Mouse (Mus musculus): ENCODE data around the gene Impg1.
"Not testable (repeated sequence)": the region's sequence is repeated elsewhere in the genome, so short reads cannot be mapped to it uniquely, and the experiment has no call there.

Gene Impg1

DNA sequence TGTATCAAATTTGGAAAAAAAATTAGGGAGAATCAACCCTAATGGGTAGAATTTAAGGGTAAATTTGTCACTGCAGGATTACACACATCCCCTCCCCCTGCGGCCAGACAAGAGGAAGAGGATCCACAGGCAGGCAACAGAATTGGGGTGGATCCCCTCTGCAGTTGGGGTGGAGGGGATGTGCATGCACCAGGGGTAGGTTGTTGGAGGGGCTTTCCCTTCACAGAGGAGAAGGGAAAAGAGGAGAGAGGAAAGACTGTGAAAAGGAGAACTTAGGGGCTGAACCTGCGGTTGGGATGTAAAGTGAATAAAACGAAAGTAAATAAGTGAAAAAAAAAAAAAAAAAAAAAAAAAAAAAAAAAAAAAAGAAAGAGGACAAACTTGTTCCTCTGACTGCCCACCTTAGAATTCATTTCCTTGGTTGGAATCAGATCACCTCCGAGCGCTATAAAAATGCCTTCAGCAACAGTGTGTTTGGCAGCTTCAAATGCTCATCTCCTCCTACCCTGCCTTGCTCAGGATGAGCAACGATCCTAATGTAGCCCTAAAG lies 120.8 kb downstream of the Impg1 start:
- DNase-seq (ENCODE audit: low spot score): no peak

DNA sequence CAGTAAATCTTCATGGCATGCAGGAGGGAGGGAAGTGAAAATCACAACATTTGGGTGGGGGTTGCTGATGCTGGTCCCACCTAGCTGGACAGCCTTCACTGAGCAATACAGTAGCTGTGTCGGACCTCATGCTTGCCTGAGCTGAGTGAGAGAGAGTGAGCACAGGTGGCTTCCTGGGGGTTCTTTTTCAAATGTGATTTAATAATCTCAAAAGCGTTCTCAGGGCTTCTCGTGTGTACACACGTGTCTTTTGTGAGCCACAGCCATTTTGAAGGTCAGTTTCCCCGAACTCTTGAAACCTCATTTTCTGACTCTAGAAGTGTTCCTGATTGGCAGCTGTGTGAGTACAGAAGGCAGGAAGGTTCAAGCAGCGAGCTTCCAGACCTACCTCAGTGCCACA lies 122.8 kb downstream of the Impg1 start:
- DNase-seq (ENCODE audit: low spot score): no peak

DNA sequence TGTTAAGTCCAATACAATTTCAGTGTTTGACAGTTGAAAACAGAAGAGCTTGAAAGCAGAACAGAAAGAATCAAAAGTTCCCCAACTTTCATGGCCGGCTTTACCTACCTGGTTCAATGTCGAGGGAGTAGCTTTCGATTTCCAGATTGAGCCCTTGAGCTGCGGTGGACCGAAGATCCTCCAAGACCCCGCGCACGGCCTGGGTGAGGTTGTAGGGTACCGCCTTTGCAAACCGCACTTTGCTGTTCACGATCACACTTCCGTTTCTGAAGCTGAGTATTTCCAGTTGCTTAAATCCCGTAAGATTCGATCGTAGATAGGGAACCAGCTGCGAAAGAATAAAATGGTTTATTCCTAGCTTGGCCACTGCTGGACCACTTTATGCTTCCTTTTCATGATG lies 123.5 kb downstream of the Impg1 start:
- no peak for DNase-seq (ENCODE audit: low spot score)

DNA sequence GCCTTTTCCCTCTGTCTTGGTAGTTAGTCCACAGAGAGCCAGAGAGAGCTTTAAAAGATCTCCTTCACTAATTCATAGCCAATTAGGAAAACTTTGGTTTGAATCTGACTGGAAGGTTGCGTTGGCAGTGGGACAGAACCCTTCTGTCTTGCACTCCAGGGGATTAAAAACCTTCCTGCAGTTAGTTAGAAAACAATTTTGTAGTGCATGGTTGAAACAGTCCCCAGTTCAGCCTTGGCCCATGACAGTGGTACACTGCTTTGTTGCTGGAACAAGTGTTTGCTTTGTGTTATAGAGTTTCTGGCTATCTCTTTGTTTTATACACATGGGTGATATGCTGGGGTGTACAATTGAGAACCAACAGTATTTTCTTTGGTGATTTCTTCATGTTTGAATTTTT lies 124.4 kb downstream of the Impg1 start:
- no peak for DNase-seq (ENCODE audit: low spot score)

DNA sequence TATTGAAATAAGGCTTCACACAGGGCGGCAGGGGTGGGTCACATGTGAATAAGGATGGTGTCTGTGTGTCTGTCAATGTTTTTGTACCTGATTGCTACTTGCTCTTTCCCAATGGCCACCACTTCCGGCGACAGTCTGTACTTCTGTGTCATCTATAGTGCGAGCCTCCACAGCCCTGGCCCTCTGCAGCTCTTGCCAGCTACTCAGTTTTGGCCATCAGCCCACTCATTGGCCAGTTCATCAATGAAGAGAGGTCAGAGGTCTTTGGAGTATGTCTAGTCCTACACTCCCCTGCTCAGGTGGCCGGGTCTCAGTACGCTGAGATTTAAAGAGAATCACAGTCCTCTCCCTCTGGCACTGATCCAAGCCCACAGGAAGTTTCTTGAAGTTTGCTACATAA lies 127.3 kb downstream of the Impg1 start:
- no peak for DNase-seq (ENCODE audit: low spot score)

DNA sequence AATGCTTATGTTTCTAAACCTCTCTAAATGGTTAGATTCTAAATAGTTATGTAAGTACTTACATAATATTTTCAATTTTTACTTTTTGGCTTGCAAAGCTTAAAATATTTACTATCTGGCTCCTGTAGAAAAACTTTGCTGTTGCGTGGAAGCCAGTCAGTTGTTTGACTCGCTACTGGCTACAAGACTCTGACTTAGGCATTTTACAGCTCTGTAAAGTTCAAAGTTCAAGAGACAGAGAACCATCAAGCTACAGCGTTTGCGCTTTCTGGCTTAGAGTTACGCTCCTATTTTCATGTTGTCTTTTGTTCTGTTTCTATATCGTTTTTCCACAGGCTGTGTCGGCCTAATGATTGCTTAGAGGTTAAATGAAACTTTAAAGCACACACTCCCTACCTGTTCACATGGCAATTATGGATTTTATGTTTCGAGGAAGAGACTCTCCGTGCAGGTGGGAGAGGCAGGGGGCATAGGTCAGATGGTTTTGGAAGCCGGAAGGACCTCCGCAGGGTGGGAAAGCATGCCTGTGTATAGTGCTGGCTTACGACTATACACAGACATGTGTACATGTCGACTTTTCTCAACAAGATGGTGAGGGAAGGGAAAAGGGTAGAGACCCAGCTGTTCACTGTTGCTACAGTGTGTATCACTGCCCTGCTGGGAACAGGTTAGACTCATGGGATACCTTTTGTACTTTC lies 129.5 kb downstream of the Impg1 start:
- no peak for DNase-seq (ENCODE audit: low spot score)

DNA sequence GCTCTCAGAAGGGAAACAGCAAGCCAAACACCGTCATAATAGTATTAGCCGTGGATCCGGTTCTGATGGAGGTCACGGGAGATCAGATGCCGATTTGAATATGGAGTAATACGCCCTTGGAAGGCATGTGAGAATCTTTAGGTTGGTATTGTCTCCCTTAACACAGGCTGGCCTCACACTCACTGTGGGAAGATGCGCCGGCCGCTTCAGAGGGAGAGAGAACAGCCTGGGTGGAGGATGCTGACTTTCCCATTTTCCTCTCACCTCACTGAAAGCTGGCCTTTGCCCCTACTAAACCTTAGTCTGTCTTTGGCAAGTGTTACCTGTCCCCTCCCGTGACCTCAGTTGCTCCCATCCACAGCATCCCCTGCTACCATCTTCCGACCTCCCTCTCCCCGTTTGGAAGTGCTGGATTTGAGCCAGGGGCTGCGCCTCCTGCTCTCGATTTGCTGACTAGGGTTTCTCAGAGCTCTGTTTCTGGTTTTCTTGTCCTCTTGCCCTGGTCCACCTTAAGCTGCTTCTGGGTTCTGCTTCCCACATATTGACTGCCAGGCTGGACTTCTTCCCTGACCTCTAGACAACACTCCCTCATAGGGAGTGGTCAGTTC lies 131.2 kb downstream of the Impg1 start:
- DNase-seq (ENCODE audit: low spot score): no peak

DNA sequence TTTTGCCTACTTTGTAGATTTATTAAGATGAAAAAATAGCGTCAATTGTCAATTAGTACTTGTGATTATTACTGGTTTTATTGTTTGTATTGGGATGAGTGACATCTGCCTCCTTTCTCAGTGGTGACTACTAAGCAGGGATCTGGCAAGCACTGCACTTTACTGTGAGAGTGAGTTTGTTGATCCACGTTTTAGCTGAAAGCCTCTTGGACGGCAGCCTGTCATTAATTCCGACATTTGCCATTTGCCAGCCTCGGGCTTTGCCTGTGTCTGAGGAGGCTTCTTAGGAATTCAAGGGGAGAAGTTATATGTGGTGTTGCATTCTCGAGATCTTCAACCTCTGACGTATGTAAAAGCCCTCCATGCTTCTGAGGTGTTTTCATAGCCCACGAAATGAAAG lies 131.8 kb downstream of the Impg1 start:
- no peak for DNase-seq (ENCODE audit: low spot score)

DNA sequence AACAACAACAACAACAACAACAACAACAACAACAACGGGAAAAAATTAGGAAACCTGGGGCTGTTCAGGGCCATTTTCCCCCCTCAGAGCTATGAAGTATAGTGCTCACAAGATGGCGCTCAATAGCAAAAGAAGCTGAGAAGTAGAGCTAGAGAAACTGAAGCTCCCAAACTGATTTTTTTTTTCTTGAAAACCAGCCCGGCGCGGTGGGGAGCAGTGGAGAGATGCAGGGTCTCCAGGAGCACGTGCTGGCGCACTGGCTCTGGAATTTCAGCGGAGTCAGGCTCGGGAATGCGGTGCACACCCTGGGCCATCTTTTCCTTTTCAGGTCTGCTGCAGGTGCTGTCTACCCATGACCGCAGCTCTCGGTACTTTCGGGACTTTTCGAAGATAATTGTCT lies 133.1 kb downstream of the Impg1 start:
- no peak for DNase-seq (ENCODE audit: low spot score)

DNA sequence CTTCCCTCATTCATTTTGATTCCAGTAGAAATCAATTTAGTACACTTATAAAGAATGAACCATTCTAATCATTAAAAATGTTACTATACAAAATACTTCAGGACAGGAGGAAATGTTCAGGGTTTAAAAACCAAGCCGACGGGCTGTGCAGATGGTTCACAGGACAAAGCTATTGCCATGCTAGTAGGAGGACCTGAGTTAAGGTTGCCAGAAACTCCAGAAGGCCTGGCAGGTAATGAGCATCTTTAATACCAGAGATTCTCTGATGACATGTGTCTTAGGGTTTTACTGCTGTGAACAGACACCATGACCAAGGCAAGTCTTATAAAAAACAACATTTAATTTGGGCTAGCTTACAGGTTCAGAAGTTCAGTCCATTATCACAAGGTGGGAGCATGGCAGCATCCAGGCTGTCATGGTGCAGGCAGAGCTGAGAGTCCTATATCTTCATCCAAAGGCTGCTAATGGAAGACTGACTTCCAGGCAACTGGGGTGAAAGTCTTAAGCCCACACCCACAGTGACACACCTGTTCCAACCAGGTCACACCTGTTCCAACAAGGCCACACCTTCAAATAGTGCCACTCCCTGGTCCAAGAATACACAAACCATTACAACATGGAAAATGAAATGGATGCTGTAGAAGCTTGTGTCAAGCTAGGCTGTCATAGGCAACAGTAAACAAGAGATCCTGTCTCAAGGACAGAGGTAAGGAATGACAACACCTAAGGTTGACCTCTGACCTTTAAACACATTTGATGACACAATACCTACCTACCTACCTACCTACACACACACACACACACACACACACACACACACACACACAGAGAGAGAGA lies 144.0 kb downstream of the Impg1 start:
- not testable (repeated sequence) for DNase-seq (ENCODE audit: low spot score)

DNA sequence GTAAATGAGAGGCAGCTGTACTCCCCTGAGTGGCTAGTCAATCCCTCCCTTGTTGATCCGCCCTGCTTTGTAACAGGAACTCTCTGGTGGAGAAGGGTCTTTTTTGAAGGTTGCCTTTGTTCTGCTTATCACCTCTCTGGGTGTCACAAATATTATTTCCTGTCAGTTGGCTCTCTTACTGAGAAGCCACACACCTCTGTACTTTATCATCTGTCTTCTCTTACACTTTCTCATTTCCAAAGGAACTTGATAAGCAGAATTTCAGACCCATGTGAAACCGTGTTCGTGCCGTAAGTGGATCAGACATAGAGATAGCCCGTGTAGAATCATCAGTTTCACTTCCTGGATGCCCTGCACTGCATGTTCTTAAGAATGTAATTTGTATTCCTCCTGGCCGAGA lies 147.3 kb downstream of the Impg1 start:
- no peak for DNase-seq (ENCODE audit: low spot score)

DNA sequence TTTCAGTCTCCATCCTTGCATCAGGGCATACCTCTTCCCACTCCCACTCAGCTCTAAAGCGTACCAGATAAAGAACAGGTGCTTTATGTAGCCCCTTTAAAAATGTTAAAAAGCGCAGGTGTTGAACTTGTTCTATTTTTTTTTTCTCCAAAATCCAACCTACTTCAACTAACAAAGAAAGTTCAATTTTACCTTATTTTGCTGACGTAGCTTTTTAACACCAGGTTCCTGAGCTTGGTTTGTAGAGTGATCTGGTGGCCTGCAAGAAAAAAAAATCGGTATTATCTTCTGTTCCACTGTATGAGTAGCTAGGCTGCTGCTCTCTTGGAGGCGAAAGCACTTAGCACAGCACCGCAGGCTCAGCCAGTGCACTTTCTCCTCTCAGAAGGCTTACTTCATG lies 149.4 kb downstream of the Impg1 start:
- no peak for DNase-seq (ENCODE audit: low spot score)

DNA sequence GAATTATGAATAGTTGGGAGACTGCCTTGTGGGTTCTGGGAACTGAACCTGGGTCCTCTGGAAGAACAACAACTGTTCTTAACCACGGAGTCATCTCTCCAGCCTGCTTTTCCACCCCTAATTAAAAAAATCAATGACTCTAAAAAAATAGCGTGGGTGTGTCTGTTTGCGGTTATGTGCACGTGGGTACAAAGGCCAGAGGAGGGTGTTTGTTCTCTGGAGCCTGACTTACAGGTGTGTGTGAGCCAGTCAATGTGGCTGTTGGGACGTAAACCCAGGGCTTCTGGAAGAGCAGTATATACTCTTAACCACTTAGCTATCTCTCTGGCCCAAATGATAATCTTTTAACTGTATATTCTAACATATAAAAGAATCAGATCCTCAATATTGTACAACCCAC lies 151.7 kb downstream of the Impg1 start:
- DNase-seq (ENCODE audit: low spot score): no peak

DNA sequence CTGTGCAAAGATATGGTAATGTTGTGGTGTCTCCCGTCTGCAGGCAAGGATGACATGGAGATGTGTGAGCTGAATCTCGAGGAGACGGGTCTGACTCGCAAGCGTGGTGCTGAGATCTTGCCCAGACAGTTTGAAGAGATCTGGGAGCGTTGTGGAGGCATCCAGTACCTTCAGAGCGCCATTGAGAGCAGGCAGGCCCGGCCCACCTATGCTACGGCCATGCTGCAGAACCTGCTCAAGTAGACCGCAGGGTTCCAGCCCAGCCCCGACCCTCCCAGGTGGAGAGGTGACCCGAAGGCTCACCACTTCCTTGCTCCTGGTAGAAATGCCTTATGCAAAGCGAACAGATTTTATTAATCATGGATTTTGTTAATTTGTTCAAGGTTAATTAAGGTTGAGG lies 157.7 kb downstream of the Impg1 start:
- no peak for DNase-seq (ENCODE audit: low spot score)

DNA sequence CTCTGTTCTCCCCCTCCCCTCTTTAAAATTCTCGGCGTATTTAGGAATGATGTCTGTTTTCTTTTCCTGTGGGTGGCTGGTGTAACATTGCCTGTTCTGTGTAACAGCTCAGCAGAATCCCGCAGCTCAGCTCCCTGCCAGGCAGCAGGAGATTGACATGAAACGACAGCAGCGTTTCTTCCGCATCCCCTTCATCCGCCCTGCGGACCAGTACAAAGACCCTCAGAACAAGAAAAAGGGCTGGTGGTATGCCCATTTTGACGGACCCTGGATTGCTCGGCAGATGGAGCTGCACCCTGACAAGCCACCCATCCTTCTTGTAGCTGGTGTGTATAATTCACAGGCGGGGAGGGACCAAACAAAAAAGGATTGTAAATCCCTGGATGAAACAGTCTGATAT lies 158.4 kb downstream of the Impg1 start:
- DNase-seq (ENCODE audit: low spot score): no peak

DNA sequence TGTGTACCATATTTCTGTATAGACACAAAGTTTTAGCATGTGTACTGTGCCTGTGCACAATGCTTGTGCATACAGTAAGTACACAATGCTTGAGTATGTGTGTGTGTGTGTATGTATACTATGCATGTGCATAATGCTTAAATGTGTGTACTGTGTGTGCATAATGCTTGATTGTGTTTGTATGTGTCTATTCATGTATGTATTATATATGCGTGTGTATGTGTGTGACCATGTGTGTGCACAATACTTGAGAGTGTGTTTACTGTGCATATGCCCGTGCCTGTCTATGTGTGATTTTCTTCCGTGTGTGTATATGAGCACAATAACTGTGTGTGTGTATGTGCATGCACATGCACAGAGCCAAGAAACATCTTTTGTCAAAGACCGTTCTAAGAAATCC lies 158.9 kb downstream of the Impg1 start:
- no peak for DNase-seq (ENCODE audit: low spot score)

DNA sequence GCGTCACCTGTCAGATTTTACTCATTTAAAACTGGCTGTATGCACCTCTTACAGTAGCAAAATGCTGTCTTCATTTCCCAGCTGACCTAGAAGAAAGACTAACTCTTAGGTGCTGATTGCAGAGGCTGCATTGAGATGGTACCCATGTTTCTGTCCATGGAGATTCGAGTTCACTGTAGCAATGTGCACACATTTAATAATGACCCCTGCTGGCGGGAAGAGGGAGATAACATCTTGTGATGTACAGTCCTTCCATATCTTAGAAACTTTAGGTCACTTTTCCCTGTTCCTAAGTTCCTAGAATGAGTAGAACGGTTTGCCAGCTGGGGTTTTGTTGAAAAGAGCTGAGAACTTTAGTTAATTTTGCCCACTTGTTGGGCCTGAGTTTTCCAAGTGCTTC lies 161.8 kb downstream of the Impg1 start:
- no peak for DNase-seq (ENCODE audit: low spot score)

DNA sequence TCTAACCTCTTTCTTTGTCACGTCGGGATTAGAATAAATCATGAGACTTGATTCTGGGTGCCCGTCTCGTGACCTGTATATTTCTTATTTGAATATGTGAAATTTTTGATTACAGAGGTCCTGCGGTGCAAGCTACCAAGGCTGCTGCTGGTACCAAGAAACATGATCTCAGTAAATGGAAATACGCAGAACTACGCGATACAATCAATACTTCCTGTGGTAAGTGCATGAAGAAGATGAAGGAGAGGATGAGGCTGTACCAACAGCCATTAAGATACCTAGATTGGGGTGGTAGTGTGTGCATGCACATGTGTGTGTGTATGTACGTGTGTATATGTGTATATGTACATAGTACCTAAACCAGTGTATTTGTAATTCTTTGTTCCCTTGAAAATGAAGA lies 166.2 kb downstream of the Impg1 start:
- DNase-seq (ENCODE audit: low spot score): no peak

DNA sequence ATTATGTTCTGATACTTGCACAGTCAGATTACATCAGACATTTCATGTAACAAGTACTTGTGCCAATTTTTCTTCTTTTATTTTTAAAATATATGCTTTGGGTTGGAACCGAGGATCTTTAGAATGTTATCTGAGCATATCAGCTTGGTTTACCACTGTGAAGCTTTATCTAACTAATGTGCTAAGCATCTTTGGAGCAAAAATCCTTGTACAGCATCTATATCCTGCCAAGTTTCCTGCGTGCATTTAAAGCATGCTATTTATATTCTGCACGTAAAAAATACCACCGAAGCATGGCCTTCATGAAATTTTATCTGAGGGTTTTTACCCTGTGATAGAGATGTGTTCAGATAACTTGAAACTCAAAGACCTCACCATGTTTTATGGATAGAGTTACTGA lies 169.2 kb downstream of the Impg1 start:
- no peak for DNase-seq (ENCODE audit: low spot score)

DNA sequence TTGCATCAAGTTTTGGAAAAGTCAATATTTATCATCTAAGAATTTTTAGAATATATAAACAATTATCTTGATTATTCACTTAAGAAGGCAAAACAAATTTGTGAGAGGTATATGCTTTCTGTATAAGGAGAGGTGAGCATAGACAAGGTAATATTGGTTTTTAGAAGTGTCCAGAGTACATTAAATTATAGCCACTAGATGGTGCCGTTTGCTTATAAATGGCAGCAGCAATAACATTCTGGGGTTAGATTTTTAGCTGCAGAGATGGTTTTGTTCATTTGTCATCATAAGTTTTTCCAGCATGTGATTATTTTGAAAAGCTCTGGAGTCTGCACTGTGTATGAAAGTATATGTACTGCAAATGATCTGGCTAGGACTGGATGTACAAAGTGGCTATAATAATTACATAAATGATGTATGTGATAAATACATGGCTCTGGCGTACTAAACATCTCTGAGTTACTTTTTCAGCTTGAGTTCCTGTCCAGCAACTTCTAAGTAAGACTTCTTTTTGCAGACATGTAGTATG lies 172.2 kb downstream of the Impg1 start:
- DNase-seq (ENCODE audit: low spot score): no peak

DNA sequence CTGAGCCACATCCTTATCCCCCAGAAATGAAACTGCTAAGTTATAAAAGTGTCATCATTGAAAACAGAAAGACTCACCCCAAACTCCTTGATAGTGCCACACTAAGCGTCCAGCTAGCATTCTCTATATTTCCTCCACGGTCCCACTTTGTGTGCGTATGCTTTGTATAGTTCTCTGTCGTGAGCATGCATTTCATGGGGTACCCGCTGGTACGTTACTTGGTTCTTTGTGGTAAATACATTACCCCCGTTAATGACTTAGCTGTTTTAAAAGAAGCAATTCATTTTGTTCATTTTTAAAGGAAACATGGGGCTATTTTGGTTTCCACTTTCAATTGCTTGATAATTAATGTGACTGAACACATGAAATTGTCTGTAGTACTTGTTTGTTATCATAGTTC lies 178.4 kb downstream of the Impg1 start:
- DNase-seq (ENCODE audit: low spot score): no peak

DNA sequence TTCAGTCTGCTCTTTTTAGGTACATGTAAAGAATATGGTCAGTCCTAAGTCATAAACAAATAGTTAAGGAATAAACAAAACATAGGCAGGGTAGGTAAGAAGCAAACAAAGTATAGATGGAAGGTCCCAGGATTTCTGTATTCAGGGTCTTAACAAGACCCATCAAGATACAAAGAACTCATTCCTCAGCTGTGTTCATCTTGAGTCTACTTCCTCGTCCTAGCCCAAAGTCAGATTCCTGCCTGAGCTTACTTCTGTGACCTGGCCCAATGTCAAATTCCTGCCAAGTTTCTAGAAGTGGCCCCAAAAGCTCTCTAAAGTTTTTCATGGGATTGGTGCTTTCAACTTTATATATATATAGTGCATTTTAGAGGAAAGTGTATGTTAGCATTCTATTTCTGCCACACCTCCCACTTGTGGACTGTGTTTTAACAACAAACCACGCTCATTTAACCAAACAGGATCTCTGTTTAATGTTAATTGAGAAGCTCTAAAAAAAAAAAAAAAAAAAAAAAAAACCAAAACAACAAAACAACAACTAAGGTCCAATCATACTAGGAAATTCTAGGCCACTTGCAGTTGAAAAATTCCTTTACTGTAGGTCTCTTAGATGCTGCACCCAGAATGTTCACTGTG lies 180.6 kb downstream of the Impg1 start:
- DNase-seq (ENCODE audit: low spot score): no peak
